Mouse (Mus musculus) heart, postnatal 0 days (tissue): ENCODE measurements at regions not wholly inside any gene's neighbourhood (a gene's known extent, or its start where the extent isn't known, plus 50 kb on each side); places are given as distances from the start of the nearest gene placed in this dataset.

Experiments used
- ATAC-seq: fragments of 200-750 bp; cut with Nextera tagmentation; 2 replicates; pipeline ENCODE4 v1.8.0; 2017; ENCODE audit warnings: low read depth, moderate number of reproducible peaks, moderate library complexity; ENCODE audit not compliant: insufficient read depth
- DNase-seq: peaks from one replicate; pipeline ENCODE4 v3.0.0-alpha.2; 2016; ENCODE audit warnings: low spot score
- H3K27ac ChIP-seq: fragments of 300-500 bp; sonication (generic); 2 replicates; pipeline ENCODE4 v1.5.1; 2014; ENCODE audit warnings: low read depth, mild to moderate bottlenecking
- H3K27me3 ChIP-seq: fragments of 300-500 bp; sonication (generic); 2 replicates; pipeline ENCODE4 v1.6.1; 2014; ENCODE audit warnings: low read length, mixed read lengths; ENCODE audit not compliant: control insufficient read depth, insufficient read depth
- H3K36me3 ChIP-seq: fragments of 300-500 bp; sonication (generic); replicated peaks from 2 replicates; pipeline ENCODE4 v1.6.1; 2014; ENCODE audit warnings: low read length, mixed read lengths; ENCODE audit not compliant: control insufficient read depth, insufficient read depth
- H3K4me1 ChIP-seq: fragments of 300-500 bp; sonication (generic); 2 replicates; pipeline ENCODE4 v1.6.1; 2014; ENCODE audit warnings: antibody characterized with exemption; ENCODE audit not compliant: control insufficient read depth, insufficient read depth
- H3K4me2 ChIP-seq: fragments of 300-500 bp; sonication (generic); 2 replicates; pipeline ENCODE4 v1.6.1; 2014; ENCODE audit warnings: low read depth, mild to moderate bottlenecking, low read length, moderate library complexity
- H3K4me3 ChIP-seq: fragments of 300-500 bp; sonication (generic); 2 replicates; pipeline ENCODE4 v1.5.1; 2014; ENCODE audit warnings: low read depth, low read length
- H3K9ac ChIP-seq: fragments of 300-500 bp; sonication (generic); replicated peaks from 2 replicates; pipeline ENCODE4 v1.6.1; 2014; ENCODE audit warnings: low read depth, low read length, mixed read lengths
- H3K9me3 ChIP-seq: fragments of 300-500 bp; sonication (generic); replicated peaks from 2 replicates; pipeline ENCODE4 v1.6.1; 2016; ENCODE audit warnings: low read length; ENCODE audit not compliant: control insufficient read depth
- CTCF ChIP-seq: IDR thresholded peaks from 2 replicates; pipeline ENCODE4 v1.5.1; 2016; ENCODE audit warnings: antibody characterized with exemption, control low read depth, low read depth
- EP300 ChIP-seq: IDR thresholded peaks from 2 replicates; pipeline ENCODE4 v1.6.1; 2016; ENCODE audit warnings: antibody characterized with exemption, low read depth
- WGBS: fragments of 180-500 bp; shearing (Covaris S2); extraction: QIAGEN DNeasy Blood & Tissue Kit; methylation state at CpG from one replicate; pipeline ENCODE4 v1.1.7; 2014; 5-methylcytosine and 5-hydroxymethylcytosine counted together

GRCm38 (mm10) chr5:119448494-119448893, 222.0 kb upstream of the Tbx3 start:
- WGBS, result 85% methylated on average over 4 of the region's 4 CpGs
- Histone ChIP-seq H3K36me3 (no peaks in the 10 kb centered on the region), H3K9ac (no peak overlapping the region), H3K4me1 (peaks cover 10% of the 10 kb centered on the region; the same call in 1 of the 2 replicates), H3K9me3 (no peaks in the 10 kb centered on the region), H3K27ac (no peak overlapping the region), H3K27me3 (no peaks in the 10 kb centered on the region), H3K4me2 (no peak overlapping the region), H3K4me3 (no peak overlapping the region)
- ATAC-seq (no peak), DNase-seq (no peak)
- no peak for TF ChIP-seq CTCF
- no peak for TF ChIP-seq EP300

- Histone ChIP-seq H3K4me3 (no peak overlapping the region), H3K36me3 (no peaks in the 10 kb centered on the region), H3K4me1 (peaks cover 10% of the 10 kb centered on the region; the same call in 1 of the 2 replicates), H3K9ac (no peak overlapping the region), H3K27ac (no peak overlapping the region), H3K9me3 (no peaks in the 10 kb centered on the region), H3K27me3 (no peaks in the 10 kb centered on the region), H3K4me2 (peak overlapping the region; percentile 35)
- WGBS, result 15% methylated on average over 7 of the region's 7 CpGs
- TF ChIP-seq EP300 (no peak), CTCF (no peak)
- peak; percentile 83 for ATAC-seq
- peak; percentile 64 for DNase-seq
These were observed 221.3 kb upstream of the Tbx3 start for GRCm38 (mm10) chr5:119449166-119449565.

GRCm38 (mm10) chr5:119459751-119460150, 210.7 kb upstream of the Tbx3 start:
- DNase-seq, result no peak
- Histone ChIP-seq H3K27ac (no peak overlapping the region), H3K9me3 (no peaks in the 10 kb centered on the region), H3K4me3 (no peak overlapping the region), H3K9ac (no peak overlapping the region), H3K4me1 (no peaks in the 10 kb centered on the region), H3K4me2 (no peak overlapping the region), H3K27me3 (no peaks in the 10 kb centered on the region), H3K36me3 (no peaks in the 10 kb centered on the region)
- ATAC-seq, result no peak
- TF ChIP-seq EP300 (no peak), CTCF (no peak)
- 68% methylated on average over 3 of the region's 3 CpGs for WGBS

GRCm38 (mm10) chr5:119462659-119463530, 207.6 kb upstream of the Tbx3 start:
- ATAC-seq (no peak), DNase-seq (no peak)
- H3K9me3 ChIP-seq, result no peaks in the 10 kb centered on the region
- TF ChIP-seq EP300 (no peak), CTCF (no peak)
- H3K4me2 ChIP-seq, result no peak overlapping the region
- no peak overlapping the region for H3K27ac ChIP-seq
- H3K27me3 ChIP-seq, result no peaks in the 10 kb centered on the region
- no peak overlapping the region for H3K4me3 ChIP-seq
- H3K36me3 ChIP-seq, result no peaks in the 10 kb centered on the region
- WGBS, result 55% methylated on average over 14 of the region's 14 CpGs
- no peak overlapping the region for H3K9ac ChIP-seq
- no peaks in the 10 kb centered on the region for H3K4me1 ChIP-seq

GRCm38 (mm10) chr5:119464553-119464952, 205.9 kb upstream of the Tbx3 start:
- no peak for ATAC-seq
- Histone ChIP-seq H3K27me3 (0 out of 2 replicates have a peak, but pooled peaks cover 3% of the 10 kb centered on the region), H3K4me2 (no peak overlapping the region), H3K27ac (no peak overlapping the region), H3K4me1 (no peaks in the 10 kb centered on the region), H3K9me3 (no peaks in the 10 kb centered on the region), H3K4me3 (no peak overlapping the region), H3K9ac (no peak overlapping the region), H3K36me3 (no peaks in the 10 kb centered on the region)
- DNase-seq, result no peak
- 62% methylated on average over 4 of the region's 4 CpGs for WGBS
- no peak for TF ChIP-seq EP300
- TF ChIP-seq CTCF, result no peak
